13 mouse cellular contexts compared by ENCODE assay signal in genomic region chr6:146674881-146675536, GRCm38 (mm10). TPM values are rescaled to one million over a fixed set of nuclear protein-coding genes. Genes with fewer than 3 reads are reported as not detected.
DNase-seq lines count a peak whose midpoint lies in the region; ATAC-seq and TF ChIP-seq lines count a peak whose summit lies in the region.
"Had no signal": no experiment of that assay in that cellular context is flagged by ENCODE, and none has a peak within 500 bp of the region (broad histone marks: within the 10 kb centered on the region; RNA-seq: fewer than 3 reads in every experiment).

No protein-coding gene starts in this region.

- H3K4me1 ChIP-seq in lung, postnatal 0 days (ENCODE audit: insufficient read depth, low read depth, low read length): no peaks in the 10 kb centered on the region
- H3K4me1 ChIP-seq: forebrain, embryonic 15.5 days; neural tube, embryonic 15.5 days had no signal

- no peaks in the 10 kb centered on the region for H3K27me3 ChIP-seq in lung, postnatal 0 days (replicated peaks; ENCODE audit: insufficient read depth, low read length)
- H3K27me3 ChIP-seq: forebrain, embryonic 15.5 days; neural tube, embryonic 15.5 days had no signal

- intact Hi-C loops in heart, postnatal 14 days (cut with DNase I): no loop called here

- no peak overlapping the region for H3K4me2 ChIP-seq in lung, postnatal 0 days (replicated peaks; ENCODE audit: low read depth, low read length)
- H3K4me2 ChIP-seq: forebrain, embryonic 15.5 days; neural tube, embryonic 15.5 days had no signal

- H3K9ac ChIP-seq in lung, postnatal 0 days (replicated peaks; ENCODE audit: low read depth): no peak overlapping the region
- H3K9ac ChIP-seq: forebrain, embryonic 15.5 days; neural tube, embryonic 15.5 days had no signal

- no peaks in the 10 kb centered on the region for H3K36me3 ChIP-seq in lung, postnatal 0 days (ENCODE audit: insufficient read depth, low read length)
- H3K36me3 ChIP-seq: forebrain, embryonic 15.5 days; neural tube, embryonic 15.5 days had no signal

- TF ChIP-seq EP300 in lung, postnatal 0 days (IDR thresholded peaks at IDR 0.05): peak; percentile 49; the same call in 1 of the 2 replicates

- peak; percentile 95 for DNase-seq in heart, adult 11 months
- no peak for DNase-seq in heart, postnatal 14 days
- peak; percentile 19 for DNase-seq in thymus, postnatal 0 days (ENCODE audit: low spot score)
- no peak for DNase-seq in thymus, postnatal 14 days
- DNase-seq in lung, postnatal 0 days (ENCODE audit: low spot score): peak; percentile 60
- no peak for DNase-seq in right cerebral cortex, postnatal 4 days
- no peak for DNase-seq in gastrocnemius, adult 8-10 months (ENCODE audit: low spot score in 2 of 2)
- no peak for DNase-seq in retina, postnatal 1 day
- DNase-seq: adrenal gland, adult 2 months; cerebellum, postnatal 25 days; layer of hippocampus, postnatal 36 days had no signal

- no peak for TF ChIP-seq CTCF in lung, postnatal 0 days (IDR thresholded peaks at IDR 0.05)

- H3K4me3 ChIP-seq in lung, postnatal 0 days (ENCODE audit: low read depth, low read length): no peak overlapping the region
- H3K4me3 ChIP-seq: forebrain, embryonic 15.5 days; neural tube, embryonic 15.5 days had no signal

- H3K9me3 ChIP-seq in lung, postnatal 0 days (ENCODE audit: low read length): no peaks in the 10 kb centered on the region
- H3K9me3 ChIP-seq: forebrain, embryonic 15.5 days; neural tube, embryonic 15.5 days had no signal

- peak; percentile 82 for ATAC-seq in lung, postnatal 0 days
- ATAC-seq: forebrain, embryonic 15.5 days had no signal

- 51% methylated on average over 4 of the region's 4 CpGs for WGBS in lung, postnatal 0 days

- H3K27ac ChIP-seq in lung, postnatal 0 days (ENCODE audit: low read length): no peak overlapping the region
- H3K27ac ChIP-seq: forebrain, embryonic 15.5 days; neural tube, embryonic 15.5 days had no signal

RNA-seq across cellular contexts. Expression of gene Tm7sf3, which starts 32.4 kb away (rescaled TPM):
- 10 to 100 TPM; 18.1 to 19.9 TPM for total RNA-seq in heart, postnatal 14 days (2021)
- 19.0 and 22.4 TPM in 2 replicates for polyA plus RNA-seq in thymus, postnatal 0 days (2015; fragmentation: Nextera tagmentation; extraction: Ambion mirVana)
- polyA plus RNA-seq in lung, postnatal 0 days (2015; fragmentation: Nextera tagmentation; extraction: Ambion mirVana): 20.0 and 21.7 TPM in 2 replicates
- 1 to 10 TPM; 5.0 to 6.3 (median 5.6) TPM for total RNA-seq in gastrocnemius, adult 8-10 months (2022)

RNA-seq across cellular contexts. Expression of gene Med21, which starts 32.7 kb away (rescaled TPM):
- total RNA-seq in heart, postnatal 14 days (2021): 10 to 100 TPM; 51.3 to 55.2 TPM
- 115 and 122 TPM in 2 replicates for polyA plus RNA-seq in thymus, postnatal 0 days (2015; fragmentation: Nextera tagmentation; extraction: Ambion mirVana)
- polyA plus RNA-seq in lung, postnatal 0 days (2015; fragmentation: Nextera tagmentation; extraction: Ambion mirVana): 112 and 117 TPM in 2 replicates
- 10 to 100 TPM; 33.9 to 40.1 (median 35.6) TPM for total RNA-seq in gastrocnemius, adult 8-10 months (2022)

RNA-seq across cellular contexts. Expression of gene Stk38l, which starts 49.8 kb away (rescaled TPM):
- total RNA-seq in heart, postnatal 14 days (2021): 10 to 100 TPM; 14.9 to 15.8 TPM
- polyA plus RNA-seq in thymus, postnatal 0 days (2015; fragmentation: Nextera tagmentation; extraction: Ambion mirVana): 11.8 and 14.1 TPM in 2 replicates
- 13.2 and 14.2 TPM in 2 replicates for polyA plus RNA-seq in lung, postnatal 0 days (2015; fragmentation: Nextera tagmentation; extraction: Ambion mirVana)
- 10 to 100 TPM in 2 of 4 experiments, 1 to 10 TPM in 2; 8.0 to 11.2 (median 10.3) TPM for total RNA-seq in gastrocnemius, adult 8-10 months (2022)

Comparison
In these comparisons a context has a peak if more than half of its experiments do, and no peak if none do; other contexts are left out.
1. DNase-seq: peak in heart, adult 11 months (single experiment), thymus, postnatal 0 days (single experiment) and lung, postnatal 0 days (single experiment); none in heart, postnatal 14 days (0 of 2), thymus, postnatal 14 days (single experiment), right cerebral cortex, postnatal 4 days (single experiment), gastrocnemius, adult 8-10 months (0 of 2) and retina, postnatal 1 day (single experiment).